Mouse (Mus musculus): ENCODE measurements at regions not wholly inside any gene's neighbourhood (a gene's known extent, or its start where the extent isn't known, plus 50 kb on each side); places are given as distances from the start of the nearest gene placed in this dataset.

DNA sequence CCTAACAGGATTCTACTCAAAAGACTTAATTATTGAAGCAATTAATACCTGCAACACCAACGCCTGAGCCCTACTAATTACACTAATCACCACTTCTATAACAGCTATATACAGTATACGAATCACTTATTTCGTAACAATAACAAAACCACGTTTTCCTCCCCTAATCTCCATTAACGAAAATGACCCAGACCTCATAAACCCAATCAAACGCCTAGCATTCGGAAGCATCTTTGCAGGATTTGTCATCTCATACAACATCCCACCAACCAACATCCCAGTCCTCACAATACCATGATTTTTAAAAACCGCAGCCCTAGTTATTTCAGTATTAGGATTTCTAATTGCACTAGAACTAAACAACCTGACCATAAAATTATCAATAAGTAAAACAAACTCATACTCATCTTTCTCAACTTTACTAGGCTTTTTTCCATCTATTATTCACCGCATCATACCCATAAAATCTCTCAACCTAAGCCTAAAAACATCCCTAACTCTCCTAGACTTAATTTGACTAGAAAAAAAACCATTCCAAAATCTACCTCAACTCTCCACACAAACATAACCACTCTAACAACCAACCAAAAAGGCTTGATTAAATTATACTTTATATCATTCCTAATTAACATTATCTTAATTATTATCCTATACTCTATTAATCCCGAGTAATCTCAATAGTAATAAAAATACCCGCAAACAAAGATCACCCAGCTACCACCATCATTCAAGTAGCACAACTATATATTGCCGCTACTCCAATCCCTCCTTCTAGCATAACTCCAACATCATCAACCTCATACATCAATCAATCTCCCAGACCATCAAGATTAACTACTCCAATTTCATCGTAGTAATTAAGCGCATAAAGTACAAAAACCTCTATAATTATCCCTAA, 830.9 kb upstream of the Tyrp1 start:
- ATAC-seq: peak; percentile 100
- ChIA-PET POLR2A (no interaction called here), CTCF (no interaction called here)
- no peak for DNase-seq (ENCODE audit: low read depth, low spot score)
- TF ChIP-seq CTCF (IDR thresholded peaks at IDR 0.05): no peak
- H3K27me3 ChIP-seq: no peaks in the 10 kb centered on the region
- in situ Hi-C loops (cut with MboI; ENCODE audit: low pct_unique_long_range_greater_than_20kb): no loop called here

DNA sequence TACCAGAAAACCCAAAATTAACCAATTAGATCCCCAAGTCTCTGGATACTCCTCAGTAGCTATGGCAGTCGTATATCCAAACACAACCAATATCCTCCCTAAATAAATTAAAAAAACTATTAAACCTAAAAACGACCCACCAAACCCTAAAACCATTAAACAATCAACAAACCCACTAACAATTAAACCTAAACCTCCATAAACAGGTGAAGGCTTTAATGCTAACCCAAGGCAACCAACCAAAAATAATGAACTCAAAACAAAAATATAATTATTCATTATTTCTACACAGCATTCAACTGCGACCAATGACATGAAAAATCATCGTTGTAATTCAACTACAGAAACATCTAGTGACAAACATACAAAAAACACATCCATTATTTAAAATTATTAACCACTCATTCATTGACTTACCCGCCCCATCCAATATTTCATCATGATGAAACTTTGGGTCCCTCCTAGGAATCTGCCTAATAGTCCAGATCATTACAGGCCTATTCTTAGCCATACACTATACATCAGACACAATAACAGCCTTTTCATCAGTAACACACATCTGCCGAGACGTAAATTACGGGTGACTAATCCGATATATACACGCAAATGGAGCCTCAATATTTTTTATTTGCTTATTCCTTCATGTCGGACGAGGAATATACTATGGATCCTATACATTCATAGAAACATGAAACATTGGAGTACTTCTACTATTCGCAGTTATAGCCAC, 830.1 kb upstream of the Tyrp1 start:
- ATAC-seq (peak; percentile 99), DNase-seq (ENCODE audit: low read depth, low spot score) (peak; percentile 15)
- H3K27me3 ChIP-seq: no peaks in the 10 kb centered on the region
- CTCF ChIA-PET: no interaction called here
- in situ Hi-C loops (cut with MboI; ENCODE audit: low pct_unique_long_range_greater_than_20kb): no loop called here
- POLR2A ChIA-PET: no interaction called here
- no peak for TF ChIP-seq CTCF (IDR thresholded peaks at IDR 0.05)

DNA sequence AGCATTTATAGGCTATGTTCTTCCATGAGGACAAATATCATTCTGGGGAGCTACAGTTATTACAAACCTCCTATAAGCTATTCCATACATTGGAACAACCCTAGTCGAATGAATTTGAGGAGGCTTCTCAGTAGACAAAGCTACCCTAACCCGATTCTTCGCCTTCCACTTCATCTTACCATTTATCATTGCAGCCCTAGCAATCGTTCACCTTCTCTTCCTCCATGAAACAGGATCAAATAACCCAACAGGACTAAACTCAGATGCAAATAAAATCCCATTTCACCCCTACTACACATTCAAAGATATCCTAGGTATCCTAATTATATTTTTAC, 829.6 kb upstream of the Tyrp1 start:
- POLR2A ChIA-PET: no interaction called here
- no peak for TF ChIP-seq CTCF (IDR thresholded peaks at IDR 0.05)
- ATAC-seq (no peak), DNase-seq (ENCODE audit: low read depth, low spot score) (no peak)
- no peaks in the 10 kb centered on the region for H3K27me3 ChIP-seq
- CTCF ChIA-PET: no interaction called here
- in situ Hi-C loops (cut with MboI; ENCODE audit: low pct_unique_long_range_greater_than_20kb): no loop called here

- no peak for TF ChIP-seq CTCF (IDR thresholded peaks at IDR 0.05)
- POLR2A ChIA-PET: no interaction called here
- ATAC-seq: no peak
Observed at GRCm38 (mm10) chr4:80004788-80005187, 829.1 kb upstream of the Tyrp1 start.

DNA sequence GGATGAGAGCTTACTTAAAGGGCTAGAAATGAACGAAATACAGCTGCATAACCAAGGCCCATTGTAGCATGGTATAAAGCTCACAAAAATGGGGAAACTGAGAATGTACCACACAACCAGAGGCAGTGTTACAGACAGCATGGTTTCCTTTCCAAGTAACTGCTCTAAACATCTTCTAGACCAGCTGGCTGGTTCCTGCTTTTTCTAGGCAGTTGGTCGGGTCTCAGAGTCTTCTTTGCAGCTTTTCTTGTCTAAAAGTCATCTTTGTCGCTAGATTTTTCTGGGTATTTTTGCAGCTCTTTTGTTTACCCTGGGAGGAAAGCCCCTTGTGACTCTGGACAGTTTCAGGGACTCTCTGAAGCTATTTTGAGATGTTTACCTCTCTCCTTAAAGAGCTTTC, 806.0 kb upstream of the Tyrp1 start:
- ATAC-seq: no peak

More at GRCm38 (mm10) chr4:80004788-80005187, 829.1 kb upstream of the Tyrp1 start:
- H3K27me3 ChIP-seq: no peaks in the 10 kb centered on the region
- in situ Hi-C loops (cut with MboI; ENCODE audit: low pct_unique_long_range_greater_than_20kb): no loop called here
- CTCF ChIA-PET: no interaction called here
- DNase-seq (ENCODE audit: low read depth, low spot score): peak; percentile 12

GRCm38 (mm10) chr4:80047956-80048355, 786.0 kb upstream of the Tyrp1 start:
- TF ChIP-seq CTCF (IDR thresholded peaks at IDR 0.05): no peak
- no peaks in the 10 kb centered on the region for H3K27me3 ChIP-seq
- in situ Hi-C loops (cut with MboI; ENCODE audit: low pct_unique_long_range_greater_than_20kb): no loop called here
- CTCF ChIA-PET: no interaction called here
- DNase-seq (ENCODE audit: low read depth, low spot score): no peak
- ATAC-seq: no peak
- POLR2A ChIA-PET: no interaction called here

More for the DNA sequence above, 806.0 kb upstream of the Tyrp1 start:
- in situ Hi-C loops (cut with MboI; ENCODE audit: low pct_unique_long_range_greater_than_20kb): no loop called here
- ChIA-PET CTCF (no interaction called here), POLR2A (no interaction called here)
- H3K27me3 ChIP-seq: no peaks in the 10 kb centered on the region
- no peak for DNase-seq (ENCODE audit: low read depth, low spot score)
- no peak for TF ChIP-seq CTCF (IDR thresholded peaks at IDR 0.05)
